Mouse (Mus musculus): ENCODE data around the gene Tpr. TPM values are rescaled to one million over a fixed set of nuclear protein-coding genes. Genes with fewer than 3 reads are reported as not detected.

Gene Tpr
- polyA plus RNA-seq, 1 experiment from 2014 or later, result 200 TPM

DNA sequence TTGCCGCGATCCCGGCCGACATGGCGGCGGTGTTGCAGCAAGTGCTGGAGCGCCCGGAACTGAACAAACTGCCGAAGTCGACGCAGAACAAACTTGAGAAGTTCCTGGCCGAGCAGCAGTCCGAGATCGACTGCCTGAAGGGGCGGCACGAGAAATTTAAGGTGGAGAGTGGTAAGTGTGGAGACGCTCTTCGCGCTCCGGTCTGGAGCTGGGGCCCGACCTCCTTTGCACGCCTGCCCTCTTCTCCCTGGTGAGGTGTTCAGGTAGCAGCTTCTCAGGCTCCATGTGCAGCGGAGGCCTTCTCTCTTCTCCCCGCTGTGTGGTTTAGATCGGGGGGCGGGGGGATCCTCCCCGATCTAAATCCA lies 832 bp downstream of the Tpr start:
- H3K4me2 ChIP-seq (ENCODE audit: low read depth, severe bottlenecking), result peak overlapping the region; percentile 59
- H3K9me3 ChIP-seq (ENCODE audit: control insufficient read depth, low read length), result no peaks in the 10 kb centered on the region
- H3K27ac ChIP-seq (replicated peaks; ENCODE audit: low read depth, low read length), result peak overlapping the region; percentile 84
- no peaks in the 10 kb centered on the region for H3K27me3 ChIP-seq (ENCODE audit: control insufficient read depth, insufficient read depth, low read length)
- DNase-seq (ENCODE audit: low spot score) (no peak), ATAC-seq (ENCODE audit: insufficient number of reproducible peaks, low FRiP score, low TSS enrichment, low read depth) (peak; percentile 59)
- H3K4me3 ChIP-seq (ENCODE audit: low read depth, low read length), result peak overlapping the region; percentile 83
- 1% methylated on average over 27 of the region's 27 CpGs for WGBS
- no peaks in the 10 kb centered on the region for H3K4me1 ChIP-seq (ENCODE audit: control insufficient read depth, insufficient read depth, low read length)
- H3K36me3 ChIP-seq (ENCODE audit: control insufficient read depth, insufficient read depth, low read length), result peaks cover 10% of the 10 kb centered on the region; the same call in 1 of the 2 replicates
- H3K9ac ChIP-seq (ENCODE audit: low read length), result peak overlapping the region; percentile 81

DNA sequence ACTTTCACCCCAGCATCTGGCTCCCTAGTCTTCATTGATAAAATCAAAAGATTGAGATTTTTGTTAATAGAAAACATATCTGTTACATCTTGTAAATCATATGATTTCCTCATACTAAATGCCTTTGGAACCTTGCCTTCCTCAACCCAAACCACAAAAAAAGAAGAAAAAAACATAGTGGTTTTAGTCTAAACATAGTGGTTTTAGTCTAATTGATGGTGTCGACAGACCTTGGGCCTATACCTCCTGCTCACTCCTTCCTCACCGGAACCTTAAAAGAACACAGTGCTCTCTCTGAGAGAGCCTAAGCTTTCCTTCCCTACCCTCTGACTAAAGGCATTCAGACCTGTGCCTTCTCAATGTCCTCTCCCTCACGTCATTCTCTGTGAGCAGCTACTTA lies 3.4 kb downstream of the Tpr start:
- Histone ChIP-seq H3K4me1 (ENCODE audit: control insufficient read depth, insufficient read depth, low read length) (no peaks in the 10 kb centered on the region), H3K4me2 (ENCODE audit: low read depth, severe bottlenecking) (no peak overlapping the region), H3K36me3 (ENCODE audit: control insufficient read depth, insufficient read depth, low read length) (peaks cover 8% of the 10 kb centered on the region; the same call in 1 of the 2 replicates), H3K27me3 (ENCODE audit: control insufficient read depth, insufficient read depth, low read length) (no peaks in the 10 kb centered on the region), H3K4me3 (ENCODE audit: low read depth, low read length) (no peak overlapping the region), H3K9ac (ENCODE audit: low read length) (no peak overlapping the region), H3K9me3 (ENCODE audit: control insufficient read depth, low read length) (no peaks in the 10 kb centered on the region), H3K27ac (replicated peaks; ENCODE audit: low read depth, low read length) (no peak overlapping the region)
- DNase-seq (ENCODE audit: low spot score) (no peak), ATAC-seq (ENCODE audit: insufficient number of reproducible peaks, low FRiP score, low TSS enrichment, low read depth) (no peak)
- WGBS, result 92% methylated on average over 3 of the region's 3 CpGs

DNA sequence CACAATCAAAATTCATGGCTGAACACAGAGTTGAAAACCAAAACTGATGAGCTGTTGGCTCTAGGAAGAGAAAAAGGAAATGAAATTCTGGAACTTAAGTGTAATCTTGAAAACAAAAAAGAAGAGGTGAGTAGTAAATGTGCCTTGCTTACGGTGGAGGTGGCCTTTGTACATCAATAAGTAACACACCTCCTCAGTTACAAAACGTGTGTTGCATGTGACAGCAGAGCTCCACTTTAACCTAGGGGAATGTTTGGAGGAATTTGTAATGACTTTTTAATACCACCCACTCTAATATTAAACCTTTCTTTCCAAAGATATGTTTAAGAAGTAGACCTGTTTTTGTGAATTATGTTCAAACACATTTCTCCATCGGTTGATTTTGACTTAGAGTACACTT lies 11.3 kb downstream of the Tpr start:
- no peak for ATAC-seq (ENCODE audit: insufficient number of reproducible peaks, low FRiP score, low TSS enrichment, low read depth)
- no peaks in the 10 kb centered on the region for H3K4me1 ChIP-seq (ENCODE audit: control insufficient read depth, insufficient read depth, low read length)
- peaks cover 4% of the 10 kb centered on the region; the same call in 1 of the 2 replicates for H3K36me3 ChIP-seq (ENCODE audit: control insufficient read depth, insufficient read depth, low read length)
- H3K27ac ChIP-seq (replicated peaks; ENCODE audit: low read depth, low read length), result no peak overlapping the region
- no peaks in the 10 kb centered on the region for H3K9me3 ChIP-seq (ENCODE audit: control insufficient read depth, low read length)
- H3K27me3 ChIP-seq (ENCODE audit: control insufficient read depth, insufficient read depth, low read length), result no peaks in the 10 kb centered on the region
- no peak overlapping the region for H3K9ac ChIP-seq (ENCODE audit: low read length)
- DNase-seq (ENCODE audit: low spot score), result no peak
- H3K4me2 ChIP-seq (ENCODE audit: low read depth, severe bottlenecking), result no peak overlapping the region
- WGBS, result 92% methylated on average over 3 of the region's 3 CpGs
- H3K4me3 ChIP-seq (ENCODE audit: low read depth, low read length), result no peak overlapping the region

DNA sequence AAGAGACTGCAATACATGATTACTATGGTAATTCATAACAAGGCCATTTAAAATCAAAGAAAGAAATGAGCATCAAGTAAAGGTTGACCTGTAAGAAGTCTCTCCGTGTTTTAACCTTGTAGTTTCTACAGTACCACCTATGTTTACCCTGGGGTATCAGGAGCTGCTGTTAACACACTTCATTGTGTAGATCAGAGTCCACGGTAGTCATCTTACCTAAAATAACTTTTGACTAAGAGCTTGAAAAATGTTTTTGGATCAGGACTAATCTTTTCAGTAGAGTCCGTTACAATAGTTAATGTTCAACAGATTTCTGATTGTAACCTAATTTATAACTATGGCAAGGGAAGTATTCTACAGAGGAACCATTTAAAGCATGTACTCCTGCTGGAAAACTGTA lies 11.9 kb downstream of the Tpr start:
- DNase-seq (ENCODE audit: low spot score) (no peak), ATAC-seq (ENCODE audit: insufficient number of reproducible peaks, low FRiP score, low TSS enrichment, low read depth) (no peak)

DNA sequence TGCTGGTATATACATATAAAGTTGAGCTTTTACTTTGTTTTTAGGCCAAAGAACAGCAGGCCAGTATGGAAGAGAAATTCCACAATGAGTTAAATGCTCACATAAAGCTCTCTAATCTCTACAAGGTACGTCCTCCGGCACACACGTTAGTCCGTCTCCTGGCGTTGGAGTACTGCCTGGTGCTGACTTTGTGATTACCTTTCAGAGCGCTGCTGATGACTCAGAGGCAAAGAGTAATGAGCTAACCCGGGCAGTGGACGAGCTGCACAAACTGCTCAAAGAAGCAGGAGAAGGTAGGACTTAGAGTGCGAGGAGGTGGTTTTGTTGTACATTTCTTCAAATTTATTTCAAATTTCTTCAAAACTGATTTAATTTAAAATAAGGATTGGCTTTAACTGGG lies 14.6 kb downstream of the Tpr start:
- H3K9me3 ChIP-seq (ENCODE audit: control insufficient read depth, low read length), result no peaks in the 10 kb centered on the region
- H3K27ac ChIP-seq (replicated peaks; ENCODE audit: low read depth, low read length), result no peak overlapping the region
- DNase-seq (ENCODE audit: low spot score), result no peak
- no peak overlapping the region for H3K4me3 ChIP-seq (ENCODE audit: low read depth, low read length)
- no peaks in the 10 kb centered on the region for H3K4me1 ChIP-seq (ENCODE audit: control insufficient read depth, insufficient read depth, low read length)
- H3K36me3 ChIP-seq (ENCODE audit: control insufficient read depth, insufficient read depth, low read length), result peaks cover 6% of the 10 kb centered on the region; the same call in 1 of the 2 replicates
- WGBS, result 91% methylated on average over 9 of the region's 9 CpGs
- H3K9ac ChIP-seq (ENCODE audit: low read length), result no peak overlapping the region
- no peaks in the 10 kb centered on the region for H3K27me3 ChIP-seq (ENCODE audit: control insufficient read depth, insufficient read depth, low read length)
- no peak overlapping the region for H3K4me2 ChIP-seq (ENCODE audit: low read depth, severe bottlenecking)
- no peak for ATAC-seq (ENCODE audit: insufficient number of reproducible peaks, low FRiP score, low TSS enrichment, low read depth)

More for the DNA sequence above, 11.9 kb downstream of the Tpr start:
- Histone ChIP-seq H3K4me3 (ENCODE audit: low read depth, low read length) (no peak overlapping the region), H3K27me3 (ENCODE audit: control insufficient read depth, insufficient read depth, low read length) (no peaks in the 10 kb centered on the region), H3K9me3 (ENCODE audit: control insufficient read depth, low read length) (no peaks in the 10 kb centered on the region), H3K4me1 (ENCODE audit: control insufficient read depth, insufficient read depth, low read length) (no peaks in the 10 kb centered on the region), H3K4me2 (ENCODE audit: low read depth, severe bottlenecking) (no peak overlapping the region), H3K9ac (ENCODE audit: low read length) (no peak overlapping the region), H3K36me3 (ENCODE audit: control insufficient read depth, insufficient read depth, low read length) (peaks cover 5% of the 10 kb centered on the region; the same call in 1 of the 2 replicates), H3K27ac (replicated peaks; ENCODE audit: low read depth, low read length) (no peak overlapping the region)
- 98% methylated on average over 3 of the region's 3 CpGs for WGBS

GRCm38 (mm10) chr1:150409996-150410395 lies 17.4 kb downstream of the Tpr start:
- H3K27ac ChIP-seq (replicated peaks; ENCODE audit: low read depth, low read length), result no peak overlapping the region
- H3K4me2 ChIP-seq (ENCODE audit: low read depth, severe bottlenecking), result no peak overlapping the region
- no peaks in the 10 kb centered on the region for H3K4me1 ChIP-seq (ENCODE audit: control insufficient read depth, insufficient read depth, low read length)
- no peak overlapping the region for H3K9ac ChIP-seq (ENCODE audit: low read length)
- H3K36me3 ChIP-seq (ENCODE audit: control insufficient read depth, insufficient read depth, low read length), result peaks cover 11% of the 10 kb centered on the region; the same call in 1 of the 2 replicates
- H3K9me3 ChIP-seq (ENCODE audit: control insufficient read depth, low read length), result no peaks in the 10 kb centered on the region
- 98% methylated on average over 6 of the region's 6 CpGs for WGBS
- ATAC-seq (ENCODE audit: insufficient number of reproducible peaks, low FRiP score, low TSS enrichment, low read depth), result no peak
- no peak overlapping the region for H3K4me3 ChIP-seq (ENCODE audit: low read depth, low read length)
- DNase-seq (ENCODE audit: low spot score), result no peak
- H3K27me3 ChIP-seq (ENCODE audit: control insufficient read depth, insufficient read depth, low read length), result no peaks in the 10 kb centered on the region

DNA sequence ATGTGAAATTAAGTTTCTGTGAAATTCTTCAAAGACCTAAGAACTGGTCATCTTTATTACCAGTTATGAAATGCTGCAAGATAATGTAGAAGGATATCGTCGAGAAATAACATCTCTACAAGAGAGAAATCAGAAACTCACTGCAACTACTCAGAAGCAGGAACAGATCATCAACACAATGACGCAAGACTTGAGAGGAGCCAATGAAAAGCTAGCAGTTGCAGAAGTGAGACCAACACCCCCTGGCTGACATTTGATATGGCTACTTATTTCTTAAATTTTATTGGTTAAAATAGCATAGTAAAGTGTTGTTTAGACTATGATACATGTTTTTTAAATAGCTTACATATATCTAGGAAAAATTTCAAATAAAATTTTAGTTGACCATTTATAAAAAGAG lies 23.4 kb downstream of the Tpr start:
- Histone ChIP-seq H3K9me3 (ENCODE audit: control insufficient read depth, low read length) (no peaks in the 10 kb centered on the region), H3K9ac (ENCODE audit: low read length) (no peak overlapping the region), H3K36me3 (ENCODE audit: control insufficient read depth, insufficient read depth, low read length) (peaks cover 22% of the 10 kb centered on the region; the same call in 1 of the 2 replicates), H3K27ac (replicated peaks; ENCODE audit: low read depth, low read length) (no peak overlapping the region), H3K4me1 (ENCODE audit: control insufficient read depth, insufficient read depth, low read length) (no peaks in the 10 kb centered on the region), H3K4me3 (ENCODE audit: low read depth, low read length) (no peak overlapping the region), H3K4me2 (ENCODE audit: low read depth, severe bottlenecking) (no peak overlapping the region), H3K27me3 (ENCODE audit: control insufficient read depth, insufficient read depth, low read length) (no peaks in the 10 kb centered on the region)
- 95% methylated on average over 3 of the region's 3 CpGs for WGBS
- ATAC-seq (ENCODE audit: insufficient number of reproducible peaks, low FRiP score, low TSS enrichment, low read depth) (no peak), DNase-seq (ENCODE audit: low spot score) (no peak)

- ATAC-seq (ENCODE audit: insufficient number of reproducible peaks, low FRiP score, low TSS enrichment, low read depth), result no peak
- no peaks in the 10 kb centered on the region for H3K9me3 ChIP-seq (ENCODE audit: control insufficient read depth, low read length)
- no peaks in the 10 kb centered on the region for H3K27me3 ChIP-seq (ENCODE audit: control insufficient read depth, insufficient read depth, low read length)
- no peak overlapping the region for H3K4me2 ChIP-seq (ENCODE audit: low read depth, severe bottlenecking)
- H3K4me3 ChIP-seq (ENCODE audit: low read depth, low read length), result no peak overlapping the region
- no peaks in the 10 kb centered on the region for H3K4me1 ChIP-seq (ENCODE audit: control insufficient read depth, insufficient read depth, low read length)
- no peak overlapping the region for H3K27ac ChIP-seq (replicated peaks; ENCODE audit: low read depth, low read length)
- whole genome bisulfite sequencing, result 92% methylated on average over 4 of the region's 4 CpGs
- H3K9ac ChIP-seq (ENCODE audit: low read length), result no peak overlapping the region
- DNase-seq (ENCODE audit: low spot score), result no peak
- H3K36me3 ChIP-seq (ENCODE audit: control insufficient read depth, insufficient read depth, low read length), result peaks cover 30% of the 10 kb centered on the region
These were observed 25.8 kb downstream of the Tpr start for GRCm38 (mm10) chr1:150418426-150418825.

DNA sequence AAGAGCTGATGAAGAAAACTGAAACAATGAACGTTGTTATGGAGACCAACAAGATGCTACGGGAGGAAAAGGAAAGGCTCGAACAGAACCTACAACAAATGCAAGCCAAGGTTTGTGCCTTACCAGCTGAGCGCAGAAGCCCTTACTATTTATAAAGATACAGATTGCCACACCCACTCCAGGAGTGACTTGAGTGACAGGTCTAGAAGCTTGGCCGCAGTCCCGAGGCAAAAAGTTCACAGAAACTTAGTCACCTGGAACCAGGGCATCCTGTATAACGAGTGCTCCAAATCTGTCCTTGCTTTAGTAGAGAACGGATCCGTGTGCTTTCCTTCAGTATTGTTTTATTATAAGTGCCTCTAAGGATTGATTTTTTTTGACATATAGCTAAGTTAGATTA lies 33.0 kb downstream of the Tpr start:
- no peak overlapping the region for H3K4me2 ChIP-seq (ENCODE audit: low read depth, severe bottlenecking)
- no peak overlapping the region for H3K4me3 ChIP-seq (ENCODE audit: low read depth, low read length)
- 93% methylated on average over 9 of the region's 9 CpGs for WGBS
- no peak overlapping the region for H3K9ac ChIP-seq (ENCODE audit: low read length)
- no peaks in the 10 kb centered on the region for H3K4me1 ChIP-seq (ENCODE audit: control insufficient read depth, insufficient read depth, low read length)
- no peaks in the 10 kb centered on the region for H3K9me3 ChIP-seq (ENCODE audit: control insufficient read depth, low read length)
- DNase-seq (ENCODE audit: low spot score) (no peak), ATAC-seq (ENCODE audit: insufficient number of reproducible peaks, low FRiP score, low TSS enrichment, low read depth) (no peak)
- peaks cover 28% of the 10 kb centered on the region for H3K36me3 ChIP-seq (ENCODE audit: control insufficient read depth, insufficient read depth, low read length)
- H3K27ac ChIP-seq (replicated peaks; ENCODE audit: low read depth, low read length), result no peak overlapping the region
- H3K27me3 ChIP-seq (ENCODE audit: control insufficient read depth, insufficient read depth, low read length), result no peaks in the 10 kb centered on the region
